17 mouse cellular contexts compared by ENCODE assay signal in the genomic region with DNA sequence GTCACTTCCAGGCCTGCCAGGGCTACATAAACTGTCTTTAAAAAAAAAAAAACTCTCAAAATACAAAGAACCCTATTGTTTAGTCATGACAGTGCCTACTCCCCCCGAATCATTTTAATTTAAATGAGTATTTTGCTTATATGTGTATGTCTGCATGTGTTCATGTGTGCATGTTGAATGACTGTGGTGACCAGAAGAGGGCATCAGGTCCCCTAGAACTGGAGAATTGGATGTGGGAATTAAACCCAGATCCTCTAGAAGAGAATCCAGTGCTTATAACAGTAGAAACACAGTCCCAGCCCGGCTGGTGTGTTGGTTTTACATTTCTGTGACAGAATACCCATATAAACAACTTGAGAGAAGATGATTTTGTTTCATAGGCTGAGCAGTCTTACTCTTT. TPM values are rescaled to one million over a fixed set of nuclear protein-coding genes. Genes with fewer than 3 reads are reported as not detected.
DNase-seq lines count a peak whose midpoint lies in the region; ATAC-seq and TF ChIP-seq lines count a peak whose summit lies in the region.
"Had no signal": no experiment of that assay in that cellular context is flagged by ENCODE, and none has a peak within 500 bp of the region (broad histone marks: within the 10 kb centered on the region; RNA-seq: fewer than 3 reads in every experiment).

No protein-coding gene starts in this region.

- 67% methylated on average over 2 of the region's 2 CpGs for WGBS in heart, adult 2 months
- 59% methylated on average over 2 of the region's 2 CpGs for WGBS in lung, embryonic 14.5 days

- DNase-seq in heart, adult 2 months, result no peak
- no peak for DNase-seq in heart, postnatal 4 days
- peak; percentile 42 for DNase-seq in lung, embryonic 14.5 days
- no peak for DNase-seq in lung, adult 18-20 months
- DNase-seq in ES-CJ7 (ENCODE audit: low read depth, low spot score), result peak; percentile 16
- peak; percentile 55 for DNase-seq in naive thymus-derived CD4-positive, alpha-beta T cell, adult 2 months (ENCODE audit: low read depth)
- DNase-seq in gastrocnemius, postnatal 25 days, result no peak
- no peak for DNase-seq in spleen, postnatal 4 days (ENCODE audit: low spot score in 2 of 2)
- DNase-seq: adrenal gland, adult 8-10 months; spleen, adult 18-20 months had no signal

- no peak overlapping the region for H3K4me2 ChIP-seq in lung, embryonic 14.5 days
- H3K4me2 ChIP-seq: embryonic facial prominence, embryonic 13.5 days; forebrain, embryonic 13.5 days; hindbrain, embryonic 12.5 days; midbrain, embryonic 15.5 days; neural tube, embryonic 15.5 days had no signal

- H3K36me3 ChIP-seq in heart, adult 2 months (ENCODE audit: control insufficient read depth, insufficient read depth, low read length), result no peaks in the 10 kb centered on the region
- H3K36me3 ChIP-seq in lung, embryonic 14.5 days (ENCODE audit: insufficient read depth), result peaks cover 17% of the 10 kb centered on the region

- ATAC-seq in lung, embryonic 14.5 days (ENCODE audit: insufficient read depth), result no peak
- ATAC-seq: forebrain, embryonic 13.5 days; midbrain, embryonic 15.5 days had no signal

- TF ChIP-seq EP300 in heart, adult 2 months (IDR thresholded peaks at IDR 0.05; ENCODE audit: insufficient read depth, low read depth, low read length), result no peak

- no peak overlapping the region for H3K9ac ChIP-seq in heart, adult 2 months (ENCODE audit: low read depth, low read length)
- no peak overlapping the region for H3K9ac ChIP-seq in lung, embryonic 14.5 days
- H3K9ac ChIP-seq: embryonic facial prominence, embryonic 13.5 days; forebrain, embryonic 13.5 days; hindbrain, embryonic 12.5 days; midbrain, embryonic 15.5 days; neural tube, embryonic 15.5 days had no signal

- no peaks in the 10 kb centered on the region for H3K79me2 ChIP-seq in heart, adult 2 months (replicated peaks; ENCODE audit: control insufficient read depth, insufficient read depth, low read length)

- no peak overlapping the region for H3K4me3 ChIP-seq in heart, adult 2 months
- H3K4me3 ChIP-seq in lung, embryonic 14.5 days (ENCODE audit: low read depth, low read length), result no peak overlapping the region
- H3K4me3 ChIP-seq: embryonic facial prominence, embryonic 13.5 days; forebrain, embryonic 13.5 days; heart, embryonic 10.5 days; hindbrain, embryonic 12.5 days; midbrain, embryonic 15.5 days; neural tube, embryonic 15.5 days had no signal

- intact Hi-C loops in heart, adult 2 months (cut with DNase I), result no loop called here

- TF ChIP-seq CTCF in heart, adult 2 months (IDR thresholded peaks at IDR 0.05), result peak; percentile 51
- peak; percentile 31; the same call in 1 of the 2 replicates for TF ChIP-seq CTCF in lung, embryonic 14.5 days (IDR thresholded peaks at IDR 0.05; ENCODE audit: low read depth)

- no peaks in the 10 kb centered on the region; the same call in 1 of the 2 replicates for H3K4me1 ChIP-seq in heart, adult 2 months (ENCODE audit: control insufficient read depth, insufficient read depth, low read length)
- H3K4me1 ChIP-seq in lung, embryonic 14.5 days (ENCODE audit: insufficient read depth), result no peaks in the 10 kb centered on the region
- H3K4me1 ChIP-seq: embryonic facial prominence, embryonic 13.5 days; hindbrain, embryonic 12.5 days; midbrain, embryonic 15.5 days had no signal

- no peaks in the 10 kb centered on the region for H3K9me3 ChIP-seq in lung, embryonic 14.5 days (ENCODE audit: low read depth, low read length)
- H3K9me3 ChIP-seq: embryonic facial prominence, embryonic 13.5 days; forebrain, embryonic 13.5 days; G1E; heart, embryonic 10.5 days; hindbrain, embryonic 12.5 days; midbrain, embryonic 15.5 days; neural tube, embryonic 15.5 days had no signal

- H3K27ac ChIP-seq in heart, adult 2 months, result no peak overlapping the region
- no peak overlapping the region for H3K27ac ChIP-seq in lung, embryonic 14.5 days (ENCODE audit: low read depth)
- H3K27ac ChIP-seq: embryonic facial prominence, embryonic 13.5 days; forebrain, embryonic 13.5 days; heart, embryonic 10.5 days; hindbrain, embryonic 12.5 days; midbrain, embryonic 15.5 days; neural tube, embryonic 15.5 days had no signal

- H3K27me3 ChIP-seq in heart, adult 2 months (ENCODE audit: control insufficient read depth, insufficient read depth, low read length), result no peaks in the 10 kb centered on the region
- no peaks in the 10 kb centered on the region for H3K27me3 ChIP-seq in lung, embryonic 14.5 days (ENCODE audit: insufficient read depth, low read length)
- H3K27me3 ChIP-seq: embryonic facial prominence, embryonic 13.5 days; forebrain, embryonic 13.5 days; hindbrain, embryonic 12.5 days; midbrain, embryonic 15.5 days; neural tube, embryonic 15.5 days had no signal

- TF ChIP-seq POLR2A in heart, adult 2 months (IDR thresholded peaks at IDR 0.05; ENCODE audit: insufficient read depth, low read depth, low read length), result no peak

RNA-seq across cellular contexts. Expression of a gene that starts 29.7 kb away (rescaled TPM):
- 10 to 100 TPM; 66.7 to 79.0 TPM for total RNA-seq in heart, adult 2 months (2021)
- polyA plus RNA-seq in heart, adult 2 months (2012; rRNA removed), result 73.2 and 107 TPM in 2 replicates
- 10 to 100 TPM; 51.4 to 54.7 TPM for total RNA-seq in heart, postnatal 4 days (2021)
- polyA plus RNA-seq in lung, embryonic 14.5 days (2014; fragmentation: Nextera tagmentation; extraction: Ambion mirVana), result 25.6 and 27.8 TPM in 2 replicates
- total RNA-seq in gastrocnemius, postnatal 25 days (2021), result 10 to 100 TPM; 71.1 to 72.5 TPM

RNA-seq across cellular contexts. Expression of a gene that starts 44.7 kb away (rescaled TPM):
- total RNA-seq in heart, adult 2 months (2021), result 1 to 10 TPM; 8.4 to 9.1 TPM
- 24.0 and 27.7 TPM in 2 replicates for polyA plus RNA-seq in heart, adult 2 months (2012; rRNA removed)
- 10 to 100 TPM in 1 of 2 experiments, 1 to 10 TPM in 1; 8.7 to 10.3 TPM for total RNA-seq in heart, postnatal 4 days (2021)
- 9.2 and 11.0 TPM in 2 replicates for polyA plus RNA-seq in lung, embryonic 14.5 days (2014; fragmentation: Nextera tagmentation; extraction: Ambion mirVana)
- total RNA-seq in gastrocnemius, postnatal 25 days (2021), result 1 to 10 TPM; 6.6 to 8.4 TPM

Comparison
In these comparisons a context has a peak if more than half of its experiments do, and no peak if none do; other contexts are left out.
1. DNase-seq: peak in lung, embryonic 14.5 days (single experiment), ES-CJ7 (single experiment) and naive thymus-derived CD4-positive, alpha-beta T cell, adult 2 months (single experiment); none in heart, adult 2 months (0 of 2), heart, postnatal 4 days (single experiment), lung, adult 18-20 months (0 of 2), gastrocnemius, postnatal 25 days (single experiment) and spleen, postnatal 4 days (0 of 2).